Mouse (Mus musculus) liver, adult 10 weeks (tissue): Measurements from ENCODE around the gene Tm4sf20. TPM values are rescaled to one million over a fixed set of nuclear protein-coding genes. Genes with fewer than 3 reads are reported as not detected.

Source experiments
- polyA plus RNA-seq: library from polyadenylated mRNA; stranded (reverse); fragments of 350-450 nt; fragmentation: Illumina TruSeq; extraction: RNeasy Lipid Tissue Mini Kit (QIAGEN cat#74804); gene quantifications from one replicate; pipeline ENCODE4 v1.2.3, GENCODE M21; 2014; ENCODE audit warnings: low read depth, low replicate concordance

Gene Tm4sf20
- not detected for polyA plus RNA-seq

GRCm38 (mm10) chr1:82768269-82768668, at the start of gene Tm4sf20:
Gene Tm4sf20 (minus strand): TSS chr1:82768461.

DNA sequence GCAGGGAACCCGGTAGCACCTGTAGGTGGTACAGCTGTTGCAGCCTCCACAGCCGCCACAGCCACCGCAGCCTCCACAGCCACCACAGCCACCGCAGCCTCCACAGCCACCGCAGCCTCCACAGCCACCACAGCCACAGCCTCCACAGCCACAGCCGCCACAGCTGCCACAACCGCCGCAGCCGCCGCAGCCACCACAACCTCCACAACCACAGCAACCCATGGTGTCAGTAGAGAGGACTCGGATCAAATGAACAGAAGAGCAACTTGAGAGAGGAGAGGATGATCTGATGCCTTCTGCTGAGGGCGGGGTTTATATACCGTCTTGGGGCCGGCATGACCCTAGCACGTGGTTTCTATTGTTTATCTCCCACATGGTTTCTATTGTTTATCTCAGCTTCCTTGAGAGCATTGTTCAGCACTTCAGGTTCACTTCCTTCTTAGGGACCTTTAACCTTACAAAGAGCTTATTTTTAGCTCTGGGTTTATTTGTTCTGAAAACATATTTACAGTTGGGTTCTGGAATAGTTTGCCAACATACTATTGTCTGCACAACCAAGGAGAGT, 2.8 kb upstream of the Tm4sf20 start, which contains the start of gene Gm47791:
Gm47791 (minus strand) TSS at position 222 of the 565 bp plus-strand sequence.

DNA sequence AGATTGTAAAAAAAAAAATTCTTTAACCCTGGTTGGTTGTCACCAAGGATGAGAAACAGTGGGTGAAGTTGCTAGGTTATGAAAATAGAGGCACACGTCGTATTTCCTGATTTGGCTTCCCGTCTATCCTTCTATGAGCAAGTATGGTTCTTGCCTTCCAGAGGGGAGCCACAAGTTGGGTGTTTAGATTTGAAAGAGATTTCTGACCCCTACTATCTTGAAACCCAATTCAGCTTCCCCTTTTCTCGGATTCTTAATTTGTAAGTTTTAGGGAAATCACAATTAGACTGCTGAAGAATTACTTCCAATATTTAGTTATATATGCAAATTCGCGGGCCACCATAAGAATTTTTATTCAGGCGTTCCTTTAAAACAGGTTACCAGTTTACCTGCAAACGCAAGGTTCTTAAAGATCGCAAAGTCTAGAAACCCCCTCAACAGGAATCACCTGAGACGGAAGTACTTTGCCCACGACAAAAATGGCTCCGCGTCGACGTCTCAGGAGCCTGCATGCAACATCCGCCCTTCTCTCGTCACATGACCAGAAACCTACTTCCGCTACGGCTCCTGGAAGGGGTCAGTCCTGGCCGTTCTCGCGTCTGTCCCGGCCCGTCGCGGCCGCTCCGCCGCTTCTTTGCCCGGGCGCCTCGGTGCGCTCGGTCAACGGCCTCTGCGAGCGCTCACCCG, 43.8 kb downstream of the Tm4sf20 start, which contains the start of gene Mff:
Mff (plus strand) TSS at position 552 of the 687 bp plus-strand sequence.

Other genes starting within 250 kb of the Tm4sf20 start
- 0.26 TPM for gene Col4a4, start 181.6 kb downstream of the Tm4sf20 start, polyA plus RNA-seq
- gene Col4a3, start 181.5 kb downstream of the Tm4sf20 start, polyA plus RNA-seq = 1.0 TPM
- gene Mff, start 43.6 kb downstream of the Tm4sf20 start, polyA plus RNA-seq = 89.7 TPM
- not detected for gene Gm47791, start 2.8 kb upstream of the Tm4sf20 start, polyA plus RNA-seq
- gene Agfg1, start 71.0 kb upstream of the Tm4sf20 start, polyA plus RNA-seq = 18.7 TPM
- gene A030005L19Rik, start 144.9 kb upstream of the Tm4sf20 start, polyA plus RNA-seq = not detected
- gene A030014E15Rik, start 156.5 kb upstream of the Tm4sf20 start, polyA plus RNA-seq = not detected
- not detected for gene Gm6217, start 162.9 kb upstream of the Tm4sf20 start, polyA plus RNA-seq
- gene A030003K21Rik, start 174.9 kb upstream of the Tm4sf20 start, polyA plus RNA-seq = not detected
- not detected for gene Gm7544, start 187.6 kb upstream of the Tm4sf20 start, polyA plus RNA-seq
- gene Gm47955, start 191.8 kb upstream of the Tm4sf20 start, polyA plus RNA-seq = not detected
- gene Gm47959, start 232.1 kb upstream of the Tm4sf20 start, polyA plus RNA-seq = not detected